Mouse (Mus musculus) kidney, adult 2 months (tissue): ENCODE data around the gene Hmbs.
A peak's percentile ranks its signal among the peaks of the same experiment; 100 is the strongest.

Experiments
- CTCF ChIP-seq: fragments of 200-500 bp; conservative IDR thresholded peaks from 2 replicates; pipeline ENCODE4 v1.5.1; 2011; ENCODE audit warnings: low read depth, mild to moderate bottlenecking, control low read depth, low read length, moderate library complexity, mixed read lengths; ENCODE audit not compliant: insufficient read depth, insufficient read length
- POLR2A ChIP-seq: fragments of 200-500 bp; IDR thresholded peaks from one replicate; pipeline ENCODE4 v1.6.1; 2011; ENCODE audit warnings: low read depth, low read length, control low read depth

DNA sequence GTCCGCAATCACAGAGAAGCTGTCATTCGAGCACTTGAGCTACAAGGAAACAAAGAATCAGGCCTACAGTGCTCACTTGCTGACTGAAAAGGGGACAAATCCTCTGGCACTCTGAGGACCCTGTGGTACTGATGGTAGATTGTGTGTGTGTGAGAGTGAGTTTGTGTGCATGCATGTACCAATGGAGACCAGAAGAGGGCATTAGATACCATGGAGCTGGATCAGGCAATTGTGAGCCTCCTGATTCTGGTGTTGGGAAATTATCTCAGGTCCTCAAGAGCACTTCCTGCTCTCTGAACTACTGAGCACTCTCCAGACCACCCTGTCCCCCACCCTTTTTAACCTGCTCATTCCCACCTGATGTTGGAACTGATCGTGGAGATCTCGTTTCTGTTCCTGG, 4.5 kb upstream of the Hmbs start:
- TF ChIP-seq POLR2A (no peak), CTCF (0 out of 2 replicates have a peak, but pooled peaks have one; percentile 17)
